Mouse (Mus musculus) testis, postnatal 14 days (tissue): ENCODE results near the gene Dnajc17.

ENCODE experiments used
- DNase-seq: peaks from one replicate; pipeline ENCODE4 v3.0.0; 2021; ENCODE audit warnings: low spot score

Dnajc17 gene

DNA sequence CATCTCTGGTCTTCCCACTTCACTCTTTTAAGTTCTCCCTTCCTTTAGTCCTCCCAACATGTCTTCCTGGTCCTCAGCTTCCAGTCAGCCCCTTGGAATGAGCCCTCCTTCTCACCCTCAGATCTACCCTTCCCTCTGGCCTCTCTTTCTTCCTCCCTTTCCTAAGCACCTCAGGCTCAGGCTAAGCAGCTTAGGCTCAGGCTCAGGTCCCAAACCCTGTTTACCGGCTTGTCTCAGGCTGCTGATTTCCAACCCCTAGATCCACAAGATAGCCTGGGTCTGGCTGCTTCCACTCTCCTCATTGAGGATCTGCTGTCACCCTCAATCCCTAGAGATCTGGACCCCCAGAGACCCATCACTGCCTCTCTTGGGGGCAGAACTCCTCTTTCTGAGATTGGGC is 10.5 kb downstream of the Dnajc17 start:
- DNase-seq = no peak

DNA sequence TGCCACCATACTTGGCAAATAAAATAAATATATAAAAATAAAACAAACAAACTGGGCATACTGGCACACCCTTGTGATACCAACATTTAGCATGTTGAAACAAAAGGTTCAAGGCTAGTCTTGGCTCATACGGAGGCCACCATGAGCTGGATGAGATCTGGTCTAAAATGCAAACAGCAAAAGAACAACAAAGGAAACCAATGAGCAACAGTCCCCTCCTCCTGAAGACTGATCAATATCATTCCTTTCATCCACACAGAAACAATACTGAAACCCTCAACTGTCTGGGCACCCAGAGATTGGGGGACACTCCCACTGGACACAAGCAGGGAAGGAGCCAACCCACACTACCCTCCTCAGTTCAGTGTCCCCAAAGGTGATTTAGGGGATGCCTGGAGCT is 11.1 kb downstream of the Dnajc17 start:
- no peak for DNase-seq

DNA sequence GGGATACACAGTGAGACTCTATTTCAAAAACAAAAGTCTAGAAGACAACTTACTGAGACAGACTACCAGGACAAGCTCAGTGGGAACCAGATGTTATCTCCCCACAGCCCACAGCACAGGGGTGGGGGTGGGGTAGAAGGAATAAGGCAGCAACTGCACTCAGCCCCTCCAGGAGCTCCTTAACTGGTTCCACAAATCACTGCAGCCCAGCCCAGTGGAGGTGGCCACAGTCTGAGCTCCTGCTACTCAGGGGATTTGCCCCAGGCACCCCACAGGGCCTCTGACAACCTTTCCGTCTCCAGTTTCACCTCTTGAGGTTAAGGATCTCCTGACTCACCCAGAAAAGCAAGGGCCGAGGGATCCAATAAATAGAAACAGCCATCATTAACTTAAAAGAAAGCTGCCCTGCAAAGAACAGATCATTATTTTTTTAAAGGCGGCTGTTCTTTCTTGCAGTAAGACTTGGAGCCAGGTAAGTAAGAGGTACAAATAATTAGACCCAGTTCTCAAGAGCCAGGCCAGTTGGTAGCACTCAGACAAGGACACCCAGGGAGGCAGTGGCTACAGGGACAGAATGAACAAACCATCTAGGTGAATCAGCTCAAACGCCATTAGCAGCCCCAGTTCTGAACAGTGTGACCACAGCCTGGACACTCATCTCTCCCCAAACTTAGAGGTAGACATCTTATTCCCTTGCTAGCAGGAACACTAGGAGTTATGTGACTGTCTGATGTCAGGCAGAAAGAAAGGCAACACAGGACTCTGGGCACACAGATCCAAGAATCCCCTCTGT is 12.1 kb downstream of the Dnajc17 start:
- no peak for DNase-seq

DNA sequence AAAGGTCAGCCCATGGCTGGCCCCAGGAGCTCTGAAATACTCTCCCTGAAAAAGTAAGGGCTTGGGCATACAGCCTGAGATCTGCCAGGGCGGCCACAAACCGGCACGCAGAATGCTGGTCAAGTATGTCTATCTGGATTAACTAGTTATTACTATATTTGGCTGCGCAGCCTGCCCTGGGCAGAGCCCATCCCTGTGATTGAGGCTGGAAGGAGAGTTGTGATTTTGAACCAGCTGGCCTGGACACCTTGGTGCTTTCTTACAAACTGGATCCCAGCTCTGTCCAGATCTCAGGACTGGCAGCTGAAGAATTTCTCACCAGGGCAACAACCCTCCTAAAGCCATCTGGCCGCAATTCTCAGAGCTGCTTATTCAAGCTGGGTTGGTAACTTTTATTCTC is 14.5 kb downstream of the Dnajc17 start:
- no peak for DNase-seq

DNA sequence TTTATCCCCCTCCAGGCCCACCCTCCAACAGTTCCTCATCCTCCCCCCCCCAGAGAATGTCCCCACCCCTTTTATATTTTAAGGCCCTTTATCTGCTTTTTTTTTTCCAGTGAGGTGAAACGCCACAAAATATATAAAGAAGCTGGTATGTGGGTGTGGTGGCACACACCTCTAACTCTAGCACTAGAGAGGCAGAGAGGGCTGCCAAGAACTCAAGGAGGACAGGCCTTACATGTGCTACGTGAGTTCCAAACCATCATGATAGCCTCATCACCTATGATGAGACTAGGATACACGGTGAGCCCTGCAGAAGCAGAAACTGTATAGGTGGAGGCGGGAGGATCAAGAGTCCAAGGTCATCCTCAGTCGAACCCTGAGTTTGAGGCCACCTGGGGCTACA is 17.6 kb downstream of the Dnajc17 start:
- no peak for DNase-seq

DNA sequence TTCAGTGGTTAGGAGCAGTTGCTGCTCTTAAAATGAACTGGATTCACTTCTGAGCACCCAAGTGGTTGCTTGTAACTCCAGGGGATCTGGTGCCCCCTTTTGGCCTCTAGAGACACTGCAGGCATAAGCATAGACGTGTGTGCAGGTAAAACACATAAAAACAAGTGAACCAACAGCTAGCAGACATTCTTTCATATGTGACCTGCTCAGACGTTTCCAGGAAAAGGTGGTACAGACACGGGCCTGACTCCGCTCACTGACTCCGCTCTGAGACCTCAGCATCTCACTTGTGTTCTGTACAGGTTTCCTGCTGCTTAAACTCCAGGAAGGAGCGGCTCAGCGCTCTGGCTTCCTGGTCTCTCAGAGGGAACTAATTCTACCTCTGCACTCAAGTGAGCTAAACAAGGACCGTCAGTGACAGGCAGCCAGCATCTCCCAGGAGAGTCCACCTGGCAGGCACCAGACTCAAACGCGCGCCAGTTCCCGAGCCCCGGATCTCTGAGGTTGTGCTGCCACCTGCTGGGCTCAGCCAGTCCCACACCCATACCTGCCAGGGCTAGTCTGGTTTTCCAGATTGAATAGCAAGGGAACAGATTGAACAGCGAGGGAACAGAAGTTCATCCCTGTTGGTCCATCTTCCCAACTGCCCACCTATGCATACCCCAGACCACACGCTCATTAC is 19.4 kb downstream of the Dnajc17 start:
- DNase-seq = peak; percentile 71

DNA sequence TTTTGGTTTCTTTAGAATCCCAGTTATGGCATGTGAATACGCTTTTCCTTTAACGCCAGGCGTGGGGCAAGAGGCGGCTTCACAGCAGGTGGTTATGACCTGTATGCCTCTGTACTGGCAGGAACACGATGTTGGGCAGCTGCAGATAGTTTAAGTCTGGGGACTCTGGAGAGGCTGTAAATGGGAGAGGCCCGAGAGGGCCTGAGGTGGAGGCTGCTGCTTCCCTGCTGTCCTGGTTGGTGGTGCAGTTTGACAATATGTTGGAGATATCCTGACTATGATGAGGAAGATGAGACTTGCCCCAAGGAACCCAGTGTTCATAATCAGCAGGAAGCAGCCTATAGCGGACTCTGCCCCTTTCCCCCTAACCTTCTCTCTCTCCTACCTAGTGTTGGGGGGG is 25.7 kb downstream of the Dnajc17 start:
- no peak for DNase-seq

DNA sequence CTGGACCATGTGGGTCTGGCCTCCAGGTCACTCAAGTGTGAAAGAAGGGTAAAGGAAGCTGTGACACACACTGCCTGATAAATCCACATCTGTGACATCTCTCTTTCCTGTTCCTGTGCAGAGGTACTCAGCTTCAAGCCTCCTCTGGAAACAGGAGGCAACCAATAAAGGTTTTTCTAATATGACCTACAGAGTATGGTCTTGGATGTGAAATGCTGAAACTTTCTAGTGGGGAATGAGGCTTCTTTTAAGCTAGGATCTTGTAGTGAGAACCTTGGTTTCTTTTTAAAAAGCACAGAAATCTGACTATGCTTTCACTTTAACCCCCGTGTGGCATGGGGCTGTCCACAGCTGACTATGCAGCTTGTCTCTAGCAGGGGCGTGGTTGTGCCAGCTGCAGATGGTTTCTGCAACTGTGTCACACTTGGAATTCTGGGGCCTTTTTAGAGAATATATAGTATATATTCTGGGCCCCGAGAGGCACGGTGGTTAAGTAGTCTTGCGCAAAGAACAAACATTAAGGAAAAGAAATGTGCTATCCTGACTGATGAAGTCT is 31.1 kb downstream of the Dnajc17 start:
- no peak for DNase-seq

DNA sequence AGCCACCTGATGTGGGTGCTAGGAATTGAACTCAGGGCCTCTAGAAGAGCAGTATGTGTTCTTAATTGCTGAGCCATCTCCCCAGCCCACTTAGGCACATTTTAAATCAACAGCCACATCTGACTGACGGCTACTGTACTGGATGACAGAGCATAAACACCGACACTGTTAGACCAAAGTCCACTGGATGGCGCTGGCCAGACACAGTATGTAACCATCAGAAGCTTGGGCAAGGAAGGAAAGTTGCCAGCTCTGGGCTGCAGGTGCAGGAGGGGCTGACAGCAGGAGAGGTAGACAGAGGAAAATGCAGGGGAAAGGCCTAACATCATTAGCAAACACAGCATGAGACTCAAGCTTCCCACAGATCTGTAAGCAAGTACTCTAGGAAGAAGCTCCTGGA is 31.8 kb downstream of the Dnajc17 start:
- no peak for DNase-seq

DNA sequence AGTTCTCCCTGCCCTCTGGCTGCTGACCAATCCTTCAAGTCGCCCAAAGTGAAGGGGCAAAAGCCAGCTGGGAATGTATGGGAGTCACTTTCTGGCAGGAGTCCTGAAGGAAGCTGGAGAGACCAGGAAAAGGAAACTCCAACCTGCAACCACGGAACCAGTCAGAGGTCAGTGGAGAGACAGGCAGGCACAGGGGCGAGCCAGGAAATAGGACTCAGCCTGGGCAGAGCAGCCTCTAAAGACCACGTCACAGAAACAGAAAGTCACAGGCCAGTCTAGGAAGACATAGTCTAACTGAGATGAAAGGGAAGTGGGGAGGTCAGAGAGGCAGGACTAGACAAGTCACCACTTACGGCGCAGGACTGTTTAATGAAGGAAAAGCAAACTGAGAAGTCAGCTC is 33.0 kb downstream of the Dnajc17 start:
- no peak for DNase-seq

DNA sequence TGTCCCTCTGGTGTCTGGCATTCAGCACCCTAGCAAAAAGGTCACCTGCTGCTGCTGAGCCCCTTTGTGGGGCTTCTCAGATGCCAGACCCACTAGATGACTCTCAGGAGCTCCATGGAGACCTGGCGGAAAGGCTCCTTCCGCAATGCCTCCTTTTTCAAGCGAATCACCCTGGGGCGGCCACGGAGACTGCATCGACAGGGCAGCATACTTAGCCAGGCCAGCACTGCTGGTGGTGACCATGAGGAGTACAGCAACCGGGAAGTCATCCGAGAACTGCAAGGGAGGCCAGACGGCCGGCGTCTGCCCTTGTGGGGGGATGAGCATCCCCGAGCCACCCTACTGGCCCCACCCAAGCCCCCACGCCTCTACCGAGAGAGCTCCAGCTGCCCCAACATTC is 33.7 kb downstream of the Dnajc17 start:
- DNase-seq = no peak

DNA sequence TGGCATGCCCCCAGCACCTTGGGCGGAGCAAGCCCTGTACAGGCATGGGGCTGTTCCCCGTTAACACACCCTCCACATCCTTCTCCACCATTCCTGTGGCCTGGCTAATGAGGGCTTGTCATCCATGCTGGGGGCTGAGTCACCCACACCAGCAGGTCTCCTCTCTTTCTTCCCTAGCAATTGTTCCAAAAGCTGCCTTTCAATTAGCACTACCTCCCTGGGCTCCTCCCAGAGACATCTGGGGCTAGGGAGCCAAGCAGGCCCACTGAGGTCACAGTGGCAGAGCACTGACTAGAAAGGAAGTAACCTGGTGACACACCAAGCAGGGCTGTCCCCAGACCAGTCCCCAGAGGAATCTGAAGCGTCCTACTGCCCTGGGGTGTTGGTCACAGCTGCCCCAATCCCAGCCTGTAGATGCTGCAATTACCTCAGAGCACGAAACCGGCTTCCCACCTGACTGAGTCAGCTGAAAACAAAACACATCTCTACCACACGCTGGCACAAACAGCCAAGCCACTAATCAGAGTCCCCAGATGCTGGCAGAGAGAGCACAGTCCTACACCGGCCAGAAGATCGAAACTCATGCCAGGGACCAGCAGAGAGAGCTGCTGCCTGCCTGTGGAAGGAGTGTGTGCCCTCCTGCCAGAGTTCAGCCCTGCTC is 34.5 kb downstream of the Dnajc17 start, which contains the start of gene Gm14137:
Gene Gm14137, plus strand, starts transcription at position 519 of the 661 bp plus-strand sequence.
- DNase-seq = no peak

DNA sequence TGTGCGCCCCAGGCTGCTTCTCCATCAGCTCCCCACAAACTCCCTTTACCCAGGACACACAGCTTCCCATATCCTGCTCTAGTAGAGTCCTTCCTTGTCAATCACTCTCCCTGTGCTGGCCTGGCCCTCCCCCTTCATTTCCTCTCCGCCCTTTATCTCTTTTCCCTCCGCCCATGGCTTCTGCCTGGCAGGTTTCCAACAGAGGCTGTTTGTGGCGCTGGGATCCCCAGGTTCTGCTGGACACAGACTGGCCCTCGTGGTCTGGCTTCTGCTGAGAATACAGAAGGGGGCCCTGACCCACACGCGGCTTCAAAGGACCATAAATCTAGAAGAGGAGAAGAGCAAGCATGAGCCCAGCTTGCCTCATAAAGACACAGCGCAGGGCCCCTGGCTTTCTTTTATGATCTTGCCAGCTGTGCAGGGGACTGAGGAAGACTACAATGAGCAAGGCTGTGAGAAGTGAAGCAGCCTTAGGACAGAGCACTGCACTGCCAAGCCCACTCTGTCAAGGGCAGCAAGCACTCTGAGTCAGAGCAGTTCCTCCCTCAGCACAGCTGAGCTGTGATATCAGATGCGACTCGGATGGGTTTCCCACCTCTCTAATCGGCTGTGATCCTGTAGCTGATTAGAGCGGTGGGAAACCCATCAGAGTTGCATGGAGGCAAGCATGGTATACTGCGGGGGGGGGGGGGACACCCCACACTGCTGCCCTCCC is 35.6 kb downstream of the Dnajc17 start:
- no peak for DNase-seq

DNA sequence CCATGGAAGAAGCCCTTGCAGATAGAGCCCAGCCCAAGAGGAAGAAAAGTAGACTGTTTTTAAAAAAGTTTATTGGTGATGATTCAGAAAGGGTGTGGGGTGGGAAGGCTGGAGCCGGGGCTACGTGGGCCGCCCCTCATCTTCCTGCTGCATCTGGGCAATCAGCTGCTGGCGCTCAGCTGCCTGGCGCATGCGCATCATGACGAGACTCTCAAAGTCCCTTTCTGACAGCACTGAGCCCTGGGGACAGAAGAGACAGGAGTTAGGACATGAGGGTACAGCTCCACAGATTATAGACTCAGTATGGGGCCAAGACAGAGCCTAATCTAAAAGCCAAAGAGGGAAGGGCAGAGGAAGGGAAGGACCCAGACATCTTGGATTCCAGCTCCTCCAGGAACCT is 36.1 kb downstream of the Dnajc17 start:
- DNase-seq = no peak

DNA sequence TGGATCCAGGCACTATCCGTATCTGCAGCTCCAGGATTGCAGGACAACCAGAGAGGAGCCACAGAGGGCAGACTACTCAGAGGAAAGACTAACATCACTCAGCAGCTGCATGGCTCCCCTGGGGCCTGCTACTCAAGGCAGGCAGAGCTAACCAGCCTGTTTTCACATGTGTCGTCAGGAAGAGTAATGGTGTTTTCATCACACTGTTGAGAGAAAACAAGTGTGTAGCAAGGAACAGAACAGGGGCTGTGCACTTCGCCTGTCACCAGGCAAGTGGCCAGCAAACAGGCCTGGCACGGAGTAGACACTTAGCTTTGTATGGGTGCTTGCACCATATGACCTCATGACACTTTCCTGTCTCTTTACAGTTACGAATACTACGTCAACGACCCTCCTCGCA is 37.0 kb downstream of the Dnajc17 start:
- DNase-seq = no peak

DNA sequence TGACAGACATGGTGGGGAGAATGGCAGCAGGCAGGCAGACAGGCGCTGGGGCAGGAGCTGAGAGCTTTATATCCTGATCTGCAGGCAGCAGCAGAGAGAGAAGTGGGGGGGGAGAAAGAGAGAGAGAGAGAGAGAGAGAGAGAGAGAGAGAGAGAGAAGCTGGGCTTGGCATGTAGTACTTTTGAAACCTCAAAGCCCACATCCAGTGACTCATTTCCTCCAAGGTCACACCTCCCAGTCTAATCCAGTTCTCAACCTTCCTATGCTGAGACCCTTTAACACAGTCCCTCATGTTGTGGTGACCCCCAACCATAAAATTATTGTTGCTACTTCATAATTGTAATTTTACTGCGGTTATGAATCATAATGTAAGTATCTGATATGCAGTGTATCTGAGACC is 38.3 kb downstream of the Dnajc17 start:
- no peak for DNase-seq

DNA sequence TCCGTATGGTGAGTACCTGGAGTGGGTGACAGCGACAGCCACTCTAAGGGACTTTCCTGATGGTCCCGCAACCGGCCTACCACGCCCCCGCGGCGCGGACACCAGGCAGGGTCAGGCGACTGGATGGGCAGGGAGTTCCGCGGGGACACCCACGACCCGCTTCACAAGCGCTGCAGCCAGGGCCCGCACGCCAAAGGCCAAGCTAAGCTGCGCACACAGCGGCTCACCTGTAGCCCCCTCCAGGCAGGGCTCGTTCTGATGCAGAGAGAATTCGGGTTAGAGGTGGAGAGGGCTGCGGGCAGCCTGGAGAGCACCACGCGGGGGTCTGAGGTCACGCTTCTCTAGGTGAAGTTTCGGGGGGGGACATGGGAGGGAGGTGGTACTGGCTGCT is 40.7 kb downstream of the Dnajc17 start:
- DNase-seq = no peak

DNA sequence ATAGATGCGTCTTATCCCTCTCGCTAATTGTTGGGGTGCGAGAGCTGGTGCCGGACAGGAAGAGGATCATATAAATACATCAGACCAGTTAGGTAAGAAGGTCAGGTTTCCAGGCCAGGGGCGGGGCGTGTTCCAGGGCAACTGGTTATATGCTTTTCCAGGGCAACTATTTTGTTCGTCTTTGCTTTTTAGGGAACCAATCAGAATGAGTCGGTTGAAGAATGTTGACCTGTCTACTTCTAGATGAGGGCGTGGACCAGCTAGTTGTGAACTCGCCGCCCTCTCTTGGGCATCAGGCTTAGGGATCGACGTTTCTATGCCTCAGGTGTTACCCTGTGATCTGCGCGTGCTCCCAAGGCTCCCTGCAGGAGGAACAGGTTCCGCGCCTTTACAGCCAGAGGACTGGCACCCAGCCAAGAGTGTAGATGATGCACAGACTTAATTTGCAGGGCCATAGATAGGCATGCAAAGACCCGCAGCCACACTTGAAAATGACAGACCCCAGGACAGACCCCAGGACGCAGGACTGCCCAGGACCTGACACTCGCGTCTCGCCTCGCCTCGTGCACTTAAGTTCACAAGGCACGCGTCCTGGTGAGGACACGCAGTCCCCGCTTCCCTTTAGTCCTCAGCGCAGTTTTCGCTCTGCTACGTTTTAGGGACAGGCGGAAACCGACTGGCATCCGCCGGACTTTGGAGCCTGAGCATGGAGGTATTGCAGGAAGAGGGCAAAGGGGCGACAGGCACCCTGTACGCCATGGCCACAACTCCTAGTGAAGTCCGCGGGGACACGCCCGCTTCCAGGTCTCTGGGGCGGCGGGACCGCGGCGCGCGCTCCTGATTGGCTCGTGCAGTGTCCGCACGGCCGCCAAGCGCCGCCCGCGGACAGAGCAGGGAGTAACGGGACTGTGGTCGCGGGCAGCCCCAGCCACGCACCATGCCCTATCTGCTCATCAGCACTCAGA is 41.4 kb downstream of the Dnajc17 start, which contains the start of gene Gchfr:
Gene Gchfr, plus strand, starts transcription at position 873 of the 965 bp plus-strand sequence.
- peak; percentile 37 for DNase-seq

DNA sequence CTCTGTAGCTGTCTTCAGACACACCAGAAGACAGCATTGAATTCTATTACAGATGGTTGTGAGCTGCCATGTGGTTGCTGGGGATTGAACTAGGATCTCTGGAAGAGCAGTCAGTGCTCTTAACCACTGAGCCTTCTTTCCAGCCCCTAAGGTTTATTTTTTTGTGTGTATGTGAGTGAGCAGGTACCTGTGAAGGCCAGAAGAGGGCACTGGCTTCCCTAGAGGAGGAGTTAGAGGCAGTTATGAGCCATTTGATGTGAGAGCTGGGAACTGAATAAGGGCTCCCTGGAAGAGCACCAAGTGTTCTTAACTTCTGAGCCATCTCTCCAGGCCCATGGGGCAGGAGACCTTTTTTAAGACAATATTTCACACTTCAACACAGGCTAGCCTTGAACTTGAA is 43.2 kb downstream of the Dnajc17 start:
- DNase-seq = no peak

DNA sequence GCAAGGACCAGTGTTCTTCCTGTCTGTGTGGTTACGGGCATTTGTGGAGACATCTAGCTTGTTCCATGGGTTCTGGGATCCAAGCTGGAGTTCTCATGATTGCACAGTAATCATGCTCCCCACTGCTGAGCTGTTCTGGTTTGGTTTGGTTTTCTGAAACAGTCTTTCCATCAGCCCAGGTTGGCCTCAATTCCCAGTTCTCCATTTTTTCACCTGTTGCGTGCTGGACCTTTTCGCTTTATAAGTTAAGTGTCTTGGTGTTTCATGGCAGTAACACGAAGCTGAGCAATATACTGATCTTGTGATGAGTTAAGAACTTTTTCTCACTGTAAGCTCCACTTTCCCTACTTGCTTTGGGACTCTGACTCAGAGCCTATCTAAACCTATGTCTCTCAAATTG is 44.6 kb downstream of the Dnajc17 start:
- no peak for DNase-seq

DNA sequence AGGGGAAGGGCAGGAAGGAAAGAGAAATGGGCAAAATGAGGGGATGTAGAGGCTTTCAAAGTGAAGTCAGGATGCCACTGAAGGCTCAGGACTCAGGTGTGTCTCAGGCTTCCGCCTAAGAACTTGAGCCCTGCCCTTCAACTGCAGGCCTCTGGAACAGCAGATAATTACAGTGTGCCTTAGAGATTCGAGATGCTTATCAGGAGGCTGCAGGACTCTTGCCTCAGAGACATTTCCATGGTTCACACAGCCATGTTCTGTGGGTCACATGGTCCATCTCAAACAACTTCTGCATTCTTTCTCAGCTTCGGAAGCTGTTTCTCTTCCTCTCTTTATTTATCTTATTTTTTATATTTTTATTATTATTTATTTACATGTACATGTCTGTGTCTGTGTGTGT is 45.5 kb downstream of the Dnajc17 start:
- DNase-seq = no peak
